Mouse (Mus musculus) forebrain, postnatal 0 days (tissue): ENCODE data around the gene Phc3. TPM values are rescaled to one million over a fixed set of nuclear protein-coding genes. Genes with fewer than 3 reads are reported as not detected.

Source experiments
- ATAC-seq: fragments of 200-750 bp; cut with Nextera tagmentation; 2 replicates; pipeline ENCODE4 v1.8.0; 2017; ENCODE audit warnings: mild to moderate bottlenecking, moderate library complexity
- DNase-seq: peaks from one replicate; pipeline ENCODE4 v3.0.0-alpha.2; 2015
- H3K27ac ChIP-seq: fragments of 300-500 bp; sonication (generic); 2 replicates; pipeline ENCODE4 v1.5.1; 2014; ENCODE audit warnings: low read depth, mild to moderate bottlenecking, antibody characterized with exemption, low read length, moderate library complexity, mixed read lengths
- H3K27me3 ChIP-seq: fragments of 300-500 bp; sonication (generic); 2 replicates; pipeline ENCODE4 v1.6.1; 2014; ENCODE audit warnings: mild to moderate bottlenecking, low read length, mixed read lengths; ENCODE audit not compliant: insufficient read depth
- H3K36me3 ChIP-seq: fragments of 300-500 bp; sonication (generic); 2 replicates; pipeline ENCODE4 v1.6.1; 2014; ENCODE audit warnings: mild to moderate bottlenecking, moderate library complexity; ENCODE audit not compliant: insufficient read depth
- H3K4me1 ChIP-seq: fragments of 300-500 bp; sonication (generic); 2 replicates; pipeline ENCODE4 v1.6.1; 2014; ENCODE audit warnings: antibody characterized with exemption; ENCODE audit not compliant: insufficient read depth
- H3K4me2 ChIP-seq: fragments of 300-500 bp; sonication (generic); 2 replicates; pipeline ENCODE4 v1.6.1; 2014; ENCODE audit warnings: low read depth, mild to moderate bottlenecking, moderate library complexity
- H3K4me3 ChIP-seq: fragments of 300-500 bp; sonication (generic); 2 replicates; pipeline ENCODE4 v1.5.1; 2014; ENCODE audit warnings: low read depth, low read length, mixed read lengths
- H3K9ac ChIP-seq: fragments of 300-500 bp; sonication (generic); 2 replicates; pipeline ENCODE4 v1.6.1; 2014; ENCODE audit warnings: mild to moderate bottlenecking
- H3K9me3 ChIP-seq: fragments of 300-500 bp; sonication (generic); 2 replicates; pipeline ENCODE4 v1.6.1; 2016; ENCODE audit warnings: low read length
- CTCF ChIP-seq: sonication (generic); IDR thresholded peaks from 2 replicates; pipeline ENCODE4 v1.5.1; 2016; ENCODE audit warnings: antibody characterized with exemption, control low read depth, low read depth
- WGBS: fragments of 180-500 bp; shearing (Covaris S2); extraction: QIAGEN DNeasy Blood & Tissue Kit; methylation state at CpG from one replicate; pipeline ENCODE4 v1.1.7; 2014; 5-methylcytosine and 5-hydroxymethylcytosine counted together
- polyA plus RNA-seq: library from polyadenylated mRNA; unstranded; fragments of >200 nt; fragmentation: Nextera tagmentation; extraction: Ambion mirVana; gene quantifications from 2 replicates; pipeline ENCODE4 v1.2.1, GENCODE M21; 2015
- total RNA-seq: library from RNA; depleted of rRNA; stranded (reverse); fragments of >200 nt; gene quantifications from 2 replicates; pipeline ENCODE4 v1.2.3, GENCODE M21; 2014; rRNA removed

Gene Phc3
- total and polyA plus RNA-seq, 2 experiments from 2014 or later, result 6.0 to 26.2 TPM

DNA sequence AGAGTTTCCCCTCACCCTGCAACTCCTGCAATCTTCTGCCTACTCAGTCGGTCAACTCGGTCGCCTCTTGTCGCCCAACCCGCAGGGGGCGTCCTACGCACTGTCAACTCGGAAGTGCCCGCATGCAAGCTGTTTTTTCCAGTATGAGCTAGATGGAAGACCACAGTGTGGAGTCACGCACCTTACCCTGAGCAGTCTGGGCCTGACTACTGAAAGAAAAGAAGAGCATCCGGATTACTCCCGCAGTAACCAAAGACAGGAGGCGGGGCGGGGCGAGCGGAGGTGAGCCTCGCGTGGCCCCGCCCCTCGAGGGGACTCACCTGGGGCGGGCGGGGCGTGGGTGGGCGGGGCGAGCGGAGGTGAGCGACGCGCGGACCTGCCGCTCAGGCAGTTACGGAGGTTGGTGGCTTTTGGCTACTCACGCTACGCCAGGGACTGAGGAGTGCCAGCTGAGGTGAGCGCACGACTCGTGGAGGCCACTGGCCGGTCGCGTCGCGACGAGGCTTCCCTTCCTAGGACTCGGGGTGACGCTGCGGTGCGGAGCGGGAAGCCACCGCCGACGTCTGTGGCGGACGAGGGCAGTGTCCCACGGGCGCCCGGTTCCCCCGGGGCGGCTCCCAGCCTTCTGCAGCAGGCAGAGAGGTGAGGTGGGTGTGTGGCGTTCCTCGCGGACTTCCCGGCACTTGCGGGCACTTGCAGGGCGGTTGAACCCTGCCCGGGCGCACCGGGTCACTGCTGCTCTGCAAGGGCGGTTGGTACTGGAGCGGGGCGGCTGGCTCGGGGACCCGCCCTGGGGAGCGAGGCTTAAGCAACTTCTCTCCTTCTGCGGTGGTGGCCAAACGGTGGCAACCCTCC is 113.4 kb downstream of the Phc3 start, which contains the start of gene Gpr160:
Gpr160 (plus strand) TSS at position 347 of the 855 bp plus-strand sequence.
- Histone ChIP-seq H3K9ac (peak within 1 kb of the TSS; percentile 56), H3K36me3 (no peaks in the 10 kb centered on the region), H3K4me3 (peak within 1 kb of the TSS; percentile 47), H3K9me3 (no peaks in the 10 kb centered on the region), H3K27ac (no peak within 1 kb of the TSS), H3K4me1 (no peaks in the 10 kb centered on the region), H3K4me2 (peak within 1 kb of the TSS; percentile 97), H3K27me3 (no peaks in the 10 kb centered on the region)
- ATAC-seq (peak; percentile 83), DNase-seq (peak; percentile 27)
- 2% methylated on average over 75 of the region's 75 CpGs for WGBS
- peak; percentile 53 for TF ChIP-seq CTCF

DNA sequence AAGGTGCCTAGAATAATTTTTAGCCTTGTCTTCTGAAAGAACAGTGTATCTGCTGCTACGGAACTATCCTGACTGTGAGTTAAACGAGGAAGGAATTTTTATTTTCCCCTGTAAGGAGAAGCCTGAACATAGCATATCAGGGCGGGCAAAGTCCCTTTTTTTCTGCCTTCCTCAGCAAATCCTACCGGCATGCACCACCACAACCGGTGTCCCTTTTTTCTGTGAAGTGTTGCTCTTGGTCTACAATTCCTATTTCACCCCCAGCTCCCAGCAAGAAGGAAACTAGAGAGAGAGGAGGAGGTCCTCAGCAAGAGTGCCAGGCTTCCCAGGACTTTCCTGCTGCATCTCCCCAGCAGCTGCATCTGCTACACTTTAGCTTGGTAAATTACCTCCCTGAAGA is 115.6 kb downstream of the Phc3 start:
- Histone ChIP-seq H3K4me1 (no peaks in the 10 kb centered on the region), H3K9me3 (no peaks in the 10 kb centered on the region), H3K9ac (no peak overlapping the region), H3K27me3 (no peaks in the 10 kb centered on the region), H3K36me3 (no peaks in the 10 kb centered on the region), H3K4me3 (no peak overlapping the region), H3K27ac (no peak overlapping the region), H3K4me2 (no peak overlapping the region)
- 91% methylated on average over 5 of the region's 5 CpGs for WGBS
- no peak for ATAC-seq
- TF ChIP-seq CTCF, result no peak
- no peak for DNase-seq

DNA sequence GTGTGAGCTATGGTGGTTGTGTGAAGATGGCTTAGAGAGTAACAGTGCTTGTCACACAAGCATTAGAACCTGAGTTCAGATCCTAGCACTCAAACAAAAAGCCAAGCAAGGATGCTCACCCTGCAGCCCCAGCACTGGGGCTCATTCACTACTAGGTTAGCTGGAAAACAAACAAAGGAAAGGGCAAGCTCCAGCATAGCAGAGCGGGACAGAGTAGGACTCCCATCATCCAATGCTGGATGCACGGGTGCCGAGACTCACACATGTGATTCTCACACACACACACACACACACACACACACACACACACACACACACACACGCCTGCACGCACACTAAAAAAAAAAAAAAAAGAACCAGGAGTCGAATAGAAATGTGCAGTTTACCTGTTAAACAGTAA is 117.8 kb downstream of the Phc3 start:
- ATAC-seq, result no peak
- no peak overlapping the region for H3K4me2 ChIP-seq
- H3K9me3 ChIP-seq, result no peaks in the 10 kb centered on the region
- no peaks in the 10 kb centered on the region for H3K27me3 ChIP-seq
- DNase-seq, result no peak
- no peak overlapping the region for H3K4me3 ChIP-seq
- H3K27ac ChIP-seq, result no peak overlapping the region
- H3K4me1 ChIP-seq, result no peaks in the 10 kb centered on the region
- no peak overlapping the region for H3K9ac ChIP-seq
- no peak for TF ChIP-seq CTCF
- H3K36me3 ChIP-seq, result no peaks in the 10 kb centered on the region
- 76% methylated on average over 6 of the region's 6 CpGs for WGBS

Other genes with a start within 250 kb of the Phc3 start
- gene Samd7, start 223.1 kb downstream of the Phc3 start, total RNA-seq, result 0.33 and 0.38 TPM in 2 replicates
- 0.04 and 0.11 TPM in 2 replicates for gene Samd7, start 223.1 kb downstream of the Phc3 start, polyA plus RNA-seq
- gene Sec62, start 176.5 kb downstream of the Phc3 start, total RNA-seq, result 66.7 and 72.1 TPM in 2 replicates
- gene Sec62, start 176.5 kb downstream of the Phc3 start, polyA plus RNA-seq, result 88.5 and 92.8 TPM in 2 replicates
- gene Gpr160, start 113.5 kb downstream of the Phc3 start, total RNA-seq, result 0.08 and 1.5 TPM in 2 replicates
- 1.5 and 3.1 TPM in 2 replicates for gene Gpr160, start 113.5 kb downstream of the Phc3 start, polyA plus RNA-seq
- 37.6 and 41.6 TPM in 2 replicates for gene Prkci, start 26.3 kb upstream of the Phc3 start, total RNA-seq
- gene Prkci, start 26.3 kb upstream of the Phc3 start, polyA plus RNA-seq, result 13.6 and 19.5 TPM in 2 replicates
- 46.2 and 51.3 TPM in 2 replicates for gene Skil, start 125.6 kb upstream of the Phc3 start, total RNA-seq
- gene Skil, start 125.6 kb upstream of the Phc3 start, polyA plus RNA-seq, result 17.2 and 22.7 TPM in 2 replicates
- gene Cldn11, start 180.5 kb upstream of the Phc3 start, total RNA-seq, result 29.0 and 51.6 TPM in 2 replicates
- 44.2 and 60.9 TPM in 2 replicates for gene Cldn11, start 180.5 kb upstream of the Phc3 start, polyA plus RNA-seq